Mouse (Mus musculus): ENCODE data around the gene Atp2a2.

DNA sequence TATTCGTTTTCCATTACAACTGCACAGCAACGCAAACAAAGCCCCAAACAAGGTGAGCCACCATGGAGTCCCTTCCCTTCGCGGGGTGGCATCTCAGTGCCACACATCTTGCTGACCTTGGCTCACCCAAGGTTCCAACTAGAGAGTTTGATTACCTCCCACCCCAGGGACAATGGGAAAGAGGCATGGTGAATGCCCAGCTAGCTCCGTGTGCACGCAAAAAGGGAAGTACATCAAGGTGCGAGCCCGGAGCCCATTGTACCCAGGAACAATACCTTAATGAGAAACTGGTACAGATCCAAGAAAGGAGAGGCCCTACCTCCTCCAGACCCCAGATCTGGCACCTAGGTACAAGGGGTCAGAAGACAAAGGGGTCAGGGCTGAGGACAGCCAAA lies 12.1 kb upstream of the Atp2a2 start:
- TF ChIP-seq POU5F1 (IDR thresholded peaks at IDR 0.05; ENCODE audit: borderline replicate concordance, low read length) (no peak), CTCF (conservative IDR thresholded peaks at IDR 0.05; ENCODE audit: low read length) (no peak), NANOG (IDR thresholded peaks at IDR 0.05; ENCODE audit: borderline replicate concordance, low read length) (no peak)

Data from E14TG2a.4 (cell line).